Mouse (Mus musculus) CH12.LX (cell line): ENCODE measurements at regions not wholly inside any gene's neighbourhood (a gene's known extent, or its start where the extent isn't known, plus 50 kb on each side); places are given as distances from the start of the nearest gene placed in this dataset.

Experiments used
- BHLHE40 ChIP-seq: IDR thresholded peaks from 2 replicates; pipeline ENCODE4 v1.6.1; 2011; ENCODE audit warnings: mild to moderate bottlenecking, low read depth, low read length, improper control_type of control experiment
- CTCF ChIP-seq, 2 experiments: IDR thresholded peaks in 1 of 2; conservative IDR thresholded peaks in 1 of 2; 2 replicates each; pipeline ENCODE4 v1.5.1; 2011 to 2012; ENCODE audit warnings: low read depth in 2 of 2, low read length in 2 of 2, improper control_type of control experiment in 1 of 2, inconsistent platforms in 1 of 2, mild to moderate bottlenecking in 1 of 2, moderate library complexity in 1 of 2
- E2F4 ChIP-seq: IDR thresholded peaks from 2 replicates; pipeline ENCODE4 v1.6.1; 2011; ENCODE audit warnings: low read depth, low read length, improper control_type of control experiment; ENCODE audit not compliant: insufficient replicate concordance
- EP300 ChIP-seq: IDR thresholded peaks from 2 replicates; pipeline ENCODE4 v1.6.1; 2011; ENCODE audit warnings: low read length, improper control_type of control experiment
- ETS1 ChIP-seq: conservative IDR thresholded peaks from 2 replicates; pipeline ENCODE4 v1.6.1; 2012; ENCODE audit warnings: low read depth, mild to moderate bottlenecking, inconsistent platforms, low read length, improper control_type of control experiment, moderate library complexity
- MEF2A ChIP-seq: IDR thresholded peaks from 2 replicates; pipeline ENCODE4 v1.6.1; 2014; ENCODE audit warnings: low read depth, mild to moderate bottlenecking, inconsistent platforms, low read length, improper control_type of control experiment, borderline replicate concordance
- MXI1 ChIP-seq: IDR thresholded peaks from 2 replicates; pipeline ENCODE4 v1.6.1; 2011; ENCODE audit warnings: mild to moderate bottlenecking, low read depth, low read length, improper control_type of control experiment
- PAX5 ChIP-seq: IDR thresholded peaks from 2 replicates; pipeline ENCODE4 v1.6.1; 2012; ENCODE audit warnings: low read length, inconsistent platforms, mixed read lengths
- POLR2A ChIP-seq: IDR thresholded peaks from 2 replicates; pipeline ENCODE4 v1.6.1; 2011; ENCODE audit warnings: low read depth, mild to moderate bottlenecking, improper control_type of control experiment, low read length
- POLR2AphosphoS2 ChIP-seq: IDR thresholded peaks from 2 replicates; pipeline ENCODE4 v1.6.1; 2011; ENCODE audit warnings: low read depth, low read length, improper control_type of control experiment
- SMC3 ChIP-seq: IDR thresholded peaks from 2 replicates; pipeline ENCODE4 v1.6.1; 2011; ENCODE audit warnings: low read depth, low read length, improper control_type of control experiment
- UBTF ChIP-seq: IDR thresholded peaks from 2 replicates; pipeline ENCODE4 v1.6.1; 2012; ENCODE audit warnings: low read depth, mild to moderate bottlenecking, inconsistent platforms, low read length, improper control_type of control experiment, moderate library complexity
- ZC3H11A ChIP-seq: IDR thresholded peaks from 2 replicates; pipeline ENCODE4 v1.6.1; 2012; ENCODE audit warnings: low read depth, mild to moderate bottlenecking, inconsistent platforms, low read length, improper control_type of control experiment
- ZNF384 ChIP-seq: IDR thresholded peaks from 2 replicates; pipeline ENCODE4 v1.6.1; 2012; ENCODE audit warnings: low read depth, low read length, improper control_type of control experiment, inconsistent platforms

DNA sequence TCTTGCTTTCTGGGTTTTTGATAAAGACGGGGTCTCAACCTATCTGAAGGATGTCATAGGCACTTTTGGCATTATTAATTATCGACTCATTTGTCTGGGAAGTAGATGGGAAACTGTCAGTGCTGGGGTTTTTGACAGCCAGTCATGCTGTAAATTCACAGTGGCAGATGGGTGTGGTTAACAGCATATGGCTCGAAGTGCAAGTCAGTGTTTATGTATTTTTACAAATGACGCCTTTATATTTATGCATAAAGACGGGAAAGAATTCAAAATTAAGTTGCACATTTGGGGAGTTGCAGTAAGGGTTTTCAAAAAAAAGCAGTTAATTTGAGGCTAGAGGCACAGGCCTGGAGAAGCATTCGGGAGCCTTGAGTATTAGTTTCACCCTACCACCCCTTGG lies 206.8 kb upstream of the Cdh5 start:
- TF ChIP-seq CTCF (conservative IDR thresholded peaks at IDR 0.05 in 1 of 2, IDR thresholded peaks at IDR 0.05 in 1 of 2; ENCODE audit: low read depth in 2 of 2, low read length in 2 of 2) (no peak), POLR2A (no peak), ZNF384 (no peak), EP300 (no peak), BHLHE40 (no peak), E2F4 (no peak), ZC3H11A (no peak), POLR2AphosphoS2 (no peak), SMC3 (no peak), ETS1 (no peak), UBTF (no peak), MEF2A (no peak), MXI1 (no peak), PAX5 (no peak)
